Mouse (Mus musculus): ENCODE measurements at regions not wholly inside any gene's neighbourhood (a gene's known extent, or its start where the extent isn't known, plus 50 kb on each side); places are given as distances from the start of the nearest gene placed in this dataset.

DNA sequence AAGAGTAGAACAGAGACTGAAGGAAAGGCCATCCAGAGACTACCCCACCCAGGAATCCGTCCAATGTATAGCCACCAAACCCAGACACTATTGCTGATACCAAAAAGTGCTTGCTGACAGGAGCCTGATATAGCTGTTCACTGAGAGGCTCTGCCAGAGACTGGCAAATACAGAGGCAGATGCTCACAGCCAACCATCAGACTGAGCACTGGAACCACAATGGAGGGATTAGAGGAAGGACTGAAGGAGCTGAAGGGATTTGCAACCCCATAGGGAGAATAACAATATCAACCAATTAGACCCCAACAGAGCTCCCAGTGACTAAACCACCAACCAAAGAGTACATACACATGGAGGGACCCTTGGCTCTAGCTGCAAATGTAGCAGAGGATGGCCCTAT is 1389.8 kb upstream of the Zeb2 start:
- Histone ChIP-seq H3K27ac (ENCODE audit: low read depth, low read length) (no peak overlapping the region), H3K9ac (ENCODE audit: low read depth, low read length) (no peak overlapping the region), H3K4me2 (replicated peaks; ENCODE audit: low read depth, low read length) (no peak overlapping the region), H3K27me3 (ENCODE audit: control insufficient read depth, insufficient read depth, low read length) (no peaks in the 10 kb centered on the region), H3K4me3 (ENCODE audit: low read length) (no peak overlapping the region), H3K4me1 (ENCODE audit: control insufficient read depth, insufficient read depth, low read length) (no peaks in the 10 kb centered on the region), H3K36me3 (ENCODE audit: control insufficient read depth, insufficient read depth, low read length) (no peaks in the 10 kb centered on the region), H3K9me3 (ENCODE audit: control insufficient read depth, low read length) (no peaks in the 10 kb centered on the region)
- 89% methylated on average over 1 of the region's 1 CpGs for WGBS
- no peak for ATAC-seq (ENCODE audit: low FRiP score, low TSS enrichment)

DNA sequence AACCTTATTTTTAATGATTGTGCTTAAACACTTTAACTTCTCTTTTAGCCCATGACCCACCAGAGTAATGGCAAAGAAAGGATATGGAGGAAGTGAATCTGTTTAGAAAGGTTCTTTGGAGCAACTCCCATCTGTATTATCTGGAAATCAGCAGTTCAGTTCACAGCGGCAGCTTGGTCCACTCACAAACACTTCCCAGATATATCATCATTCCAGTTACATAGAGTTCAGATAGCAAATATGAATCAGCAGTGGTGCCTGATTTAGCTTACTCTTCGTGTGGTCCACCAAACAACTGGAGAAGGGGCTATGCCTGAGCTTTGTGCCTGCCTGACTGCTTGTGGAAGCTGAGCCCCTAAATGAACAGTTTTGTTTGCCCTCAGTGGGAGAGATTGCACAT is 1385.9 kb upstream of the Zeb2 start:
- no peaks in the 10 kb centered on the region for H3K36me3 ChIP-seq (ENCODE audit: control insufficient read depth, insufficient read depth, low read length)
- no peak overlapping the region for H3K4me3 ChIP-seq (ENCODE audit: low read length)
- H3K9me3 ChIP-seq (ENCODE audit: control insufficient read depth, low read length): no peaks in the 10 kb centered on the region
- no peak overlapping the region for H3K9ac ChIP-seq (ENCODE audit: low read depth, low read length)
- no peaks in the 10 kb centered on the region for H3K27me3 ChIP-seq (ENCODE audit: control insufficient read depth, insufficient read depth, low read length)
- WGBS: 86% methylated on average over 2 of the region's 2 CpGs
- H3K27ac ChIP-seq (ENCODE audit: low read depth, low read length): no peak overlapping the region
- ATAC-seq (ENCODE audit: low FRiP score, low TSS enrichment): no peak
- no peak overlapping the region for H3K4me2 ChIP-seq (replicated peaks; ENCODE audit: low read depth, low read length)
- H3K4me1 ChIP-seq (ENCODE audit: control insufficient read depth, insufficient read depth, low read length): no peaks in the 10 kb centered on the region

DNA sequence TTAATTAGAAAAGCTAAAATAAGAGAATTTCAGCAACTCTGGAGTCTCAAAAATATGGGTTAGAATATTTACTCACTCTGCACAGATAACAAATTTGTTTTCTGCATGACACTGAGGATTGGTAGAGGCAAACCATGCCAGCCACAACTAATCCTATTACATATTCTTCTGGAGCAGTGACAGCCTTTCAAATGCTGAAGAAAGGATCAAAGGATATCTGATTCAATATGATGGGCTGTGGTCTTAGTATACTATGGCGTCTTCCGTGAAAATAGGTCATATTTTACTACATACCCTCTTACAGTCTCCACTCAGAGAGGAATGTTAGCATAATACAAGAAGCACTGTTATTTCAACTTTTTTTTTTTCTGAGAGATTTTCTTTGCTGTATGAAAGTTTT is 1375.1 kb upstream of the Zeb2 start:
- no peak overlapping the region for H3K4me3 ChIP-seq (ENCODE audit: low read length)
- no peaks in the 10 kb centered on the region for H3K27me3 ChIP-seq (ENCODE audit: control insufficient read depth, insufficient read depth, low read length)
- H3K4me2 ChIP-seq (replicated peaks; ENCODE audit: low read depth, low read length): no peak overlapping the region
- H3K4me1 ChIP-seq (ENCODE audit: control insufficient read depth, insufficient read depth, low read length): no peaks in the 10 kb centered on the region
- no peaks in the 10 kb centered on the region for H3K9me3 ChIP-seq (ENCODE audit: control insufficient read depth, low read length)
- 87% methylated on average over 2 of the region's 2 CpGs for WGBS
- no peak overlapping the region for H3K27ac ChIP-seq (ENCODE audit: low read depth, low read length)
- H3K36me3 ChIP-seq (ENCODE audit: control insufficient read depth, insufficient read depth, low read length): no peaks in the 10 kb centered on the region
- no peak for ATAC-seq (ENCODE audit: low FRiP score, low TSS enrichment)
- no peak overlapping the region for H3K9ac ChIP-seq (ENCODE audit: low read depth, low read length)

DNA sequence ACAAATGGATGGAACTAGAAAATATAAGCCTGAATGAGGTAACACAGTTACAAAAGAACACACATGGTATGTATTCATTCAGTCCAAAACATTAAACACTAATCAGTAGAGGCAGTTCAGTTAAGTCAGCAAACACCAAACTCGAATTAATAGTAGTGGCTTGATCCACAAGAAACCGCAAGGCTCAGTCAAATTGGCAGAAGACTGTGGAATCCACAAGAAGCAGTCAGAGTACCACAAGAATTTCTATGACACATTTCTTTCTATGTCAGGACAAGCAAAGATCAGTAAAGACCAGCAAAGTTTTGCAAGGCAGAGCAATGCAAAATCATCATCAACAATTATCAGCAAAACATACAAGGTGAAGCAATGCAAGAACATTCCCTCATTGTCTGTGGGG is 1373.9 kb upstream of the Zeb2 start:
- H3K4me1 ChIP-seq (ENCODE audit: control insufficient read depth, insufficient read depth, low read length): no peaks in the 10 kb centered on the region
- no peak overlapping the region for H3K4me3 ChIP-seq (ENCODE audit: low read length)
- H3K27ac ChIP-seq (ENCODE audit: low read depth, low read length): no peak overlapping the region
- H3K4me2 ChIP-seq (replicated peaks; ENCODE audit: low read depth, low read length): no peak overlapping the region
- WGBS: 95% methylated on average over 2 of the region's 2 CpGs
- no peaks in the 10 kb centered on the region for H3K9me3 ChIP-seq (ENCODE audit: control insufficient read depth, low read length)
- H3K27me3 ChIP-seq (ENCODE audit: control insufficient read depth, insufficient read depth, low read length): no peaks in the 10 kb centered on the region
- ATAC-seq (ENCODE audit: low FRiP score, low TSS enrichment): no peak
- no peaks in the 10 kb centered on the region for H3K36me3 ChIP-seq (ENCODE audit: control insufficient read depth, insufficient read depth, low read length)
- H3K9ac ChIP-seq (ENCODE audit: low read depth, low read length): no peak overlapping the region

DNA sequence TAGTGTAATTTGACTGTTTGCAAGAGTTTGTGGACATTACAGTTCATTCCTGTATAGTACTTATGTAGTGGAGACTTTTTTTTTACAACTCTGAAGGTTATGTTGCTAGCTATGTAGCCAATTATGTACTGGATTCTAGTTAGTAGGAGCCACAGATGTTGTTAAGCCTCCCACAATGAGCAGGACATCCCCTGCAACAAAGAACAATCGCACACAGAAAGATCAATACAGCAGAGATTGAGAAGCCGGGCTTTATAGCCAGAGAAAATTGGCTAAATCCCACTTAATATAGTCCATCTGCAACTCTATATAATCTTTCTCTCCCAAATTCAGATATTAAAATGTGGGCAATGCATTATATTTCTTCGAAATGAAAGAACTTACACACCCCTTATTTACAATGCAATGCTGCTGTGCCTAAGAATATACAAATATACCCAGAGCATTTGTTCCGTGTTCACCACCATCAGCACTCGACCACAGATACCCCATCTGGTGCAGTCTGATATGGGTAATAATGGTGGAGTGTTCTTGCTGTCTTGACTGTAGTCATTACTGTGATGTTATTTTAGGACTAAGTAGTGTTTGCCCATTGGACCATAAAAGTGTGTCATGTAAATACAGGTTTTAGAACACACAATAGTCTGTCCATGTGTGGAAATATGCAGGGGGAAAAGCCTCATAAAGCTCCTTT is 1351.9 kb upstream of the Zeb2 start:
- Histone ChIP-seq H3K9ac (ENCODE audit: low read depth, low read length) (no peak overlapping the region), H3K36me3 (ENCODE audit: control insufficient read depth, insufficient read depth, low read length) (no peaks in the 10 kb centered on the region), H3K4me1 (ENCODE audit: control insufficient read depth, insufficient read depth, low read length) (peaks cover 4% of the 10 kb centered on the region; the same call in 1 of the 2 replicates), H3K4me2 (replicated peaks; ENCODE audit: low read depth, low read length) (no peak overlapping the region), H3K27ac (ENCODE audit: low read depth, low read length) (no peak overlapping the region), H3K4me3 (ENCODE audit: low read length) (no peak overlapping the region), H3K27me3 (ENCODE audit: control insufficient read depth, insufficient read depth, low read length) (no peaks in the 10 kb centered on the region), H3K9me3 (ENCODE audit: control insufficient read depth, low read length) (no peaks in the 10 kb centered on the region)
- ATAC-seq (ENCODE audit: low FRiP score, low TSS enrichment): no peak
- WGBS: 89% methylated on average over 5 of the region's 5 CpGs

DNA sequence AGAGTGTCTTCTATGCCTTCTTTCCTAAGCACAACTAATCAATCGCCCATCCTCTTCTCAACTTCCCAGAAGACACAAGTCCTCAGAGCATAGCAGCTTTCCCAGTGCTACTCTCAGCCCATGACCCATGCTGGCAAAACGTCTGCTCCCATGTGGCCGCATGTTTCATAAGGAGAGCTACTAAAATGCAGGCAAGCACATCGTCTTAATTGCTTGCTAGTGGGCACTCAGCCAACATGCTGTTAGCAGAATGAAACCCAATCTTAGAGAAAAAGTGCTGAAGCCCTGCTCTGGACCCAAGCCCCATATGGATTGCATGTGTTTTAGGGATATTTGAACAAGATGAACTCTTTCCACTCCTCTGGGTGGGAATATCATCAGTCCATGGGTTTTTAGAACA is 1348.2 kb upstream of the Zeb2 start:
- 31% methylated on average over 4 of the region's 4 CpGs for WGBS
- Histone ChIP-seq H3K4me1 (ENCODE audit: control insufficient read depth, insufficient read depth, low read length) (peaks cover 4% of the 10 kb centered on the region; the same call in 1 of the 2 replicates), H3K27me3 (ENCODE audit: control insufficient read depth, insufficient read depth, low read length) (no peaks in the 10 kb centered on the region), H3K9me3 (ENCODE audit: control insufficient read depth, low read length) (no peaks in the 10 kb centered on the region), H3K36me3 (ENCODE audit: control insufficient read depth, insufficient read depth, low read length) (no peaks in the 10 kb centered on the region), H3K4me3 (ENCODE audit: low read length) (no peak overlapping the region), H3K4me2 (replicated peaks; ENCODE audit: low read depth, low read length) (no peak overlapping the region), H3K9ac (ENCODE audit: low read depth, low read length) (no peak overlapping the region), H3K27ac (ENCODE audit: low read depth, low read length) (no peak overlapping the region)
- ATAC-seq (ENCODE audit: low FRiP score, low TSS enrichment): peak; percentile 52; the same call in 1 of the 2 replicates

DNA sequence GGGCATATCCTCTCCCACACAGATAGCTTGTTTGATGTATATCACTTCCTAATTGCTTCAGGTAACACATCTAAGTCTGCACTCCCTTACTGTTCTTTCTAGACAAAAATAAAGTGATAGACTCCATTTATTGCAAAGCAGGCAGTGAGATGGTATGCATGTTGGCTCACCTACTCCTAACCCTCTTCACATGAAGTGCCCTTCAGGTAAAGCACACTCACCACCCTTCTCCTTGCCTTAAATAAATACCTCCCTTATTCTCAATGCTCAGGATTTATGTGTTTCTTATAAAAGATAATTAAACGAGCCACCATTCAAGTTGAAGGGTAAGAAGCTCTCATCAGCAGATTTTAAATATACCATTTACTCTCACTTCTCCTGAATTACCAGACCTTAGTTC is 1347.7 kb upstream of the Zeb2 start:
- no peaks in the 10 kb centered on the region for H3K9me3 ChIP-seq (ENCODE audit: control insufficient read depth, low read length)
- no peak overlapping the region for H3K4me2 ChIP-seq (replicated peaks; ENCODE audit: low read depth, low read length)
- H3K4me1 ChIP-seq (ENCODE audit: control insufficient read depth, insufficient read depth, low read length): peaks cover 4% of the 10 kb centered on the region; the same call in 1 of the 2 replicates
- WGBS: 69% methylated on average over 1 of the region's 1 CpGs
- no peak overlapping the region for H3K27ac ChIP-seq (ENCODE audit: low read depth, low read length)
- no peak overlapping the region for H3K4me3 ChIP-seq (ENCODE audit: low read length)
- no peaks in the 10 kb centered on the region for H3K36me3 ChIP-seq (ENCODE audit: control insufficient read depth, insufficient read depth, low read length)
- H3K27me3 ChIP-seq (ENCODE audit: control insufficient read depth, insufficient read depth, low read length): no peaks in the 10 kb centered on the region
- H3K9ac ChIP-seq (ENCODE audit: low read depth, low read length): no peak overlapping the region
- ATAC-seq (ENCODE audit: low FRiP score, low TSS enrichment): no peak

DNA sequence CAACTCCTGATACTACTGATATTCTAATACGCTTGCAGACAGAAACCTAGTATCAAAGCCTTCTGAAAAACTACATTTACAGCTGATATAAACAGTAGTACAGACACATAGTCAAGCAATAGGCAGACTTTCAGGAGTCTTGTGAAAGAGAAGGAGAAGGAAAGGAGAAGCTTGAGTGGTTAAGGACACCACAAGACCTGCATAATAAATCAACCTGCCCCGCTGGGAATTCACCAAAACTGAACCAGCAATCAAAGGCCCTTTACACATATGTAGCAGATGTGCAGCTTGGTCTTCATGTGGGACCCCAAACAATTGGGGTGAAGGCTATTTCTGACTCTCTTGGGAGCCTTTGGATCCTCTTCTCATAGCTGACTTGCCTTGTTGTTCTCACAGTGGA is 1345.5 kb upstream of the Zeb2 start:
- H3K27me3 ChIP-seq (ENCODE audit: control insufficient read depth, insufficient read depth, low read length): no peaks in the 10 kb centered on the region
- H3K27ac ChIP-seq (ENCODE audit: low read depth, low read length): no peak overlapping the region
- no peak overlapping the region for H3K9ac ChIP-seq (ENCODE audit: low read depth, low read length)
- H3K9me3 ChIP-seq (ENCODE audit: control insufficient read depth, low read length): no peaks in the 10 kb centered on the region
- H3K4me3 ChIP-seq (ENCODE audit: low read length): no peak overlapping the region
- peaks cover 4% of the 10 kb centered on the region; the same call in 1 of the 2 replicates for H3K4me1 ChIP-seq (ENCODE audit: control insufficient read depth, insufficient read depth, low read length)
- WGBS: 77% methylated on average over 2 of the region's 2 CpGs
- H3K36me3 ChIP-seq (ENCODE audit: control insufficient read depth, insufficient read depth, low read length): no peaks in the 10 kb centered on the region
- no peak for ATAC-seq (ENCODE audit: low FRiP score, low TSS enrichment)
- no peak overlapping the region for H3K4me2 ChIP-seq (replicated peaks; ENCODE audit: low read depth, low read length)

DNA sequence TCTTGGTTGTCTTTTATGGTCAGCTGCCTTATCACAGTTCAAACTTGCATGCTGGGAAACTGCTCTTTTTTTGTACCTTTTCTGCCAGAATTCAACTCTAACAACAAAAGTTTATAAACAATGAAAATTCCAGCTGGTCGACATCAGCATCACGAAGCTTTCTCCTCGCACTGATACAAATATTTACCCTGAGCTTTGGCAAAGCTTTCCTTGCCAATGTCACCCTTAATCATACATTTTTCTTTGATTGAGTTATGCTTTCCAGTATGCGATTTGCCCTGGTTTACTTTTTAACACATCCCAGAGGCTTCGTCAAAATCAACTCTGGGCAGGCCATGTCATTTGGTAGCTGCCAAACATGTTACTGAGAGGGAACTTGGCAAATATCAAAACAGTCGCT is 1333.5 kb upstream of the Zeb2 start:
- Histone ChIP-seq H3K4me1 (ENCODE audit: control insufficient read depth, insufficient read depth, low read length) (no peaks in the 10 kb centered on the region), H3K9ac (ENCODE audit: low read depth, low read length) (no peak overlapping the region), H3K27ac (ENCODE audit: low read depth, low read length) (no peak overlapping the region), H3K4me3 (ENCODE audit: low read length) (no peak overlapping the region), H3K27me3 (ENCODE audit: control insufficient read depth, insufficient read depth, low read length) (no peaks in the 10 kb centered on the region), H3K4me2 (replicated peaks; ENCODE audit: low read depth, low read length) (no peak overlapping the region), H3K9me3 (ENCODE audit: control insufficient read depth, low read length) (no peaks in the 10 kb centered on the region), H3K36me3 (ENCODE audit: control insufficient read depth, insufficient read depth, low read length) (no peaks in the 10 kb centered on the region)
- no peak for ATAC-seq (ENCODE audit: low FRiP score, low TSS enrichment)
- 66% methylated on average over 6 of the region's 6 CpGs for whole genome bisulfite sequencing
